Mouse (Mus musculus) brain, embryonic 14.5 days (tissue): Measurements from ENCODE around the gene Cacna1d. TPM values are rescaled to one million over a fixed set of nuclear protein-coding genes. Genes with fewer than 3 reads are reported as not detected.
A peak's percentile ranks its signal among the peaks of the same experiment; 100 is the strongest.

Experiments used
- DNase-seq: peaks from one replicate; pipeline ENCODE4 v3.0.0-alpha.2; 2011; ENCODE audit warnings: low read depth
- CTCF ChIP-seq: fragments of 200-500 bp; IDR thresholded peaks from 2 replicates; pipeline ENCODE4 v1.5.1; 2012; ENCODE audit warnings: inconsistent platforms, mild to moderate bottlenecking, moderate library complexity, borderline replicate concordance; ENCODE audit not compliant: insufficient read depth, insufficient read length; ENCODE audit errors: extremely low read depth
- POLR2A ChIP-seq: fragments of 200-500 bp; IDR thresholded peaks from 2 replicates; pipeline ENCODE4 v1.6.1; 2012; ENCODE audit warnings: mild to moderate bottlenecking, inconsistent platforms, borderline replicate concordance; ENCODE audit not compliant: poor library complexity, insufficient read depth, insufficient read length, severe bottlenecking; ENCODE audit errors: extremely low read depth
- polyA plus RNA-seq: library from polyadenylated mRNA; depleted of rRNA; stranded (reverse); fragments of >200 nt; gene quantifications from 2 replicates; pipeline ENCODE4 v1.2.3, GENCODE M21; 2012

The Cacna1d gene
- polyA plus RNA-seq, 1 experiment = 34.7 TPM

DNA sequence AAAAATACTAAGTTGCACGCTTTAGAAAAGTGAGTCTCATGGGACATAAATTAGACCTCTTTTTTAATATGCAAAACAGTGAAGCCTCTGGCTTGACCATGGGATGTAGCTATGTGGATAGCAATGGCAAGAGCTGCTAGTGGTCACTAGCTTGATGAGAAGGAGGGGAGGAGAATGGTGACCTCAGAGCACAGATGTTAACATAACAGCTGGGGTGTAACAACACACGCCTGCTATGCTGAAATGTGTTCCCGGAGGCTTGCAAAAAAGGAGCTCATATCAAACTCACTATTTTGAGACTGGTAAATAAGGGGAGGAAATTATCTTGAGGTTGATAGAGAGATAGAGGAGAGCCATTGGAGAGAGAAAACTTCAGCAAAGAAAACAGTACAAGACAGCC lies 32.4 kb downstream of the Cacna1d start:
- TF ChIP-seq CTCF = no peak
- TF ChIP-seq POLR2A = no peak
- DNase-seq = no peak

DNA sequence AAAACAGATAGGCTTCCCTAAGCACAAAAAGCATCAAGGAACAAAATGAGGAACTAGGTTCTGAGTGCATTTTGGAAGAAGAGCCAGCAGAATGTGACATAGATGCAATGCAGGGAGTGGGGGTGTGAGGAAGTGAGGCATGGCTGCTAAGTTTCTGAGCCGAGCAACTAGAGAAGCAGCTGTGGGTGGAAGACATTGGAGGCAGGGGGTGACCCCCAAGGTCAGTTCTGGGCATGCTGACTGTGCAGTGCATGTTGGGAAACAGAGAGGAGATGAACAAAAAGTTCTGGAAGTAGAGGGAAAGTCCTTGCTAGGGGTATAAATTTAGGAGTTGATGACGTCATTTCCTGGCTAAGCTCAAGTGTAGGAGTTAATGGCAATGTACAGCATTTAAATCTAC lies 33.4 kb downstream of the Cacna1d start:
- DNase-seq = no peak
- TF ChIP-seq POLR2A (no peak), CTCF (no peak)

DNA sequence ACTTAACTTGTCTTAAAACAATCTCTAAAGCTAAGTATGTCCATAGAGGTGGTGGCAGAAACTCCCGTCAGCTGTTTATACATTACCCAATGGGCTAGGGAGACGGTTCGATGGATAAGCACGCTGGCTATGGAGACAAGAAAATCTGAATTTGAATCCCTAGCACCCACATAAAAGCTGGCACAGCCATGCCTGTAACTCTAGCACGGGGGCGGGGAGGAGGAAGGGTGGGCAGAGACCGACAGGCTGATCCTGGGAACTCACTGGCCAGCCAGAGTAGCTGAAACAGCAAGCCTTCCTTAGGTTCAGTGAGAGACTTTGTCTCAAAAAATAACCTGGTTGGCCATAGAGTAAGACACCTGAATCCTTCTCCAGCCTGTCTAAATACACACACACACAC lies 33.8 kb downstream of the Cacna1d start:
- no peak for DNase-seq
- TF ChIP-seq POLR2A (no peak), CTCF (no peak)

DNA sequence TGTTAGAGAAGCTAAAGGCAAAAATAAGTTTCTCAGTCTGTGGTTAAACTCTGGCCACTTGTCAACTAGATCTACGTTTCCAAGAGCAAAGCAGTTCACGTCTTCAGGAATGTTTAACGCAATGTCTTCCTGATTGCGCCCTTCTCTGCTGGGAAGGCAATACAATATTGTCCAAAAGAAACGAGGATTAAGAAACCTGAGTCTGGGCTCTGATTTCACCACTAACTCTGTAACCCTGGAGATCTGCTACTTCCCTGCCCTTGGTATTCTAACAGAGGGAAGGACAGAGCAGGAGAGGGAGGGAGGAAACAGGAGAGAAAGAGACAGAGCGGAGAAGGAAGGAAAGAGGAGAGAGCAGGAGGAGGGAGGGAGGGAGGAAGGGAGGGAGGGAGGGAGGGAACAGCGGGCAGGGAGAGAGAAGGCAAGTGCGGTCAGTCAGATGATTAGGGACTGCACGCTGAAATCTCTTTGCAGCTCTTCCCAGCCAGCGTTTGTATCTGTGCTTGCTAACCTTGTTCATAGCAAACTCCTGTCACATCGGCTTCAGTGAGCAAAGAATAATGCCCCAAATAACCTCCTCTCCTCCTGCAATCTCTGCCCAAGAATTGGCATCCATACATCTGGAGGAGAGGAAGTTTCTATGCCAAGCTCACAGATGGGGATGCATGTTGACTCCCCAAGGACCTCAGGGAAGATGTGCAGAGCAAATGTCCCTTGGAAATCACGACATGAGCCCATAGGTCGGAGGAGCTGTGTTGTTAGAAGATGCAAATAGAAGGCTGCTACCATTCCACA lies 35.3 kb downstream of the Cacna1d start:
- no peak for TF ChIP-seq CTCF
- TF ChIP-seq POLR2A = no peak
- DNase-seq = no peak

DNA sequence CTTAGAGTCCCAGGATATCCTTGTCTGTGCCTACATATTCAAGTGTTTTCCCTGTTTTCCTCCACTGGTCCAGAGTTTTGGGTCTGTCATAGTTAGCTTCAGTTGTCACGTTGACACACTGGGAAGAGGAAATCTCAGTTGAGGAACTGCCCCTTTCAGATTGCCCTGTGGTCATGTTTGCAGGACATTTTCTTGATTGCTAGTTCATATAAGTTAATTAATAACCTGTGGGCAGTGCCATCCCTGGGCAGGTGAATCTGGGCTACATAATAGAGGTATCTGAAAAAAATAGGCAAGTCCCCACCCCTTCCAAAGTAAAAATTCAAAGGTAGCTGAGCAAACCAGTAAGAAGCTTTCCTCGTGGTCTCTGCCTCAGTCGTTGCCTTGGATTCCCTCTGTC lies 51.3 kb downstream of the Cacna1d start:
- DNase-seq = no peak
- no peak for TF ChIP-seq POLR2A
- TF ChIP-seq CTCF = no peak

DNA sequence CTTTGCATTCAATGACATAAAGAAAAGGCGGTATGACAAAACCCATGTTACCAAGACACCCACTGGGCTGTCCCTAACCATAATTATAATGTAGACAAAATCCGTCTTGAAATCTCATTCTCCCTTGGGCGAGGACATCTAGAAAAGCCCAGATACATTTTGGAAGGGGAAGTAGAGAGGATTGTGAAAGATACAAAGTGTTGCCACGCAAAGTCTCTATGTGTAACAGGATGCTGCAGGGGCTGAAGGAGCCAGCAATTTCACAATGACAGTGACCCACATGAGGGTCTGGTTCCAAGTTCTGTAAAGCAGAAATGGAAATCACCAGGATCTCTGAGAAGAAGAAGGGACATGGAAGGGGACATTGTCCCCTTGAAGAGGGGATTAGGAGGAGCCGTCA lies 55.9 kb downstream of the Cacna1d start:
- no peak for DNase-seq
- TF ChIP-seq CTCF = no peak
- no peak for TF ChIP-seq POLR2A

DNA sequence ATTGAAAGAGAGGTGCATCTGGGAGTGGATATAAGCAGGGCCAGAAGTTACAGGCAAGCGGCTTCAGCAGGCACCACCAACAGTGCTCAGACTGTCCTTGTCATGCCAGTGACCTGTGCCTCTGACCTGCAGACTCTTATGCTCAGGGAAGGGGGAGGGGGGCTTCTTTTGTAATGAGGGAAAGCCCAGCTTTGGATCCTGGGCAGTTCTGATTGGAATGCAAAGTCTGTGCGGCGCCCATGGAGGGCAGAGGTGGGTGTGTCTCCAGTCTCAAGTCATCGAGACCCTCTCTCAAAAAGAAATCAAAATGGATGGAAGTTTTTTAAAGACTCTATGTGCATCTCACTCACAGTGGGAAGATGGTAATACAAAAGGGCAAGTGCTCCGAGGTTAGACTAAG lies 60.8 kb downstream of the Cacna1d start:
- TF ChIP-seq POLR2A = no peak

DNA sequence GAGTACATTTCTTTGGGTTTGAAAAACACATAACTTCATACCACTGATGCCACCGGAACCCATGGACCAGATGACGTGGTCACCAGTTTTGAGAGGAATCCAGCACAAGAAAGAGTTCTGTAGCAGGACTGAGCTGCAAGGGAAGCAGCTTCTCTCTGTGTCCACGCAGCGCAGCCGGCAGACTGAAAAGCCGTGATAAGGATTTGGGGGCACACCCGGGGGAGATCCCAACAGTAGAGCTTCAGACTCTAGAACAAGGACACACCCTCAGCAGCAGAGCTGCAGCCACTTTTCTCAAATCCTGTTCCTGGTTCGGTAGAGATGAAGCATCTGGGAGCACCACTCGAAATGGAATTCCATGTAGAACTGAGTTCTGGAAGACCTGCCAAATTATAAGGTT lies 61.2 kb downstream of the Cacna1d start:
- no peak for DNase-seq
- TF ChIP-seq CTCF (no peak), POLR2A (no peak)

More for the DNA sequence above, 60.8 kb downstream of the Cacna1d start:
- DNase-seq = no peak

DNA sequence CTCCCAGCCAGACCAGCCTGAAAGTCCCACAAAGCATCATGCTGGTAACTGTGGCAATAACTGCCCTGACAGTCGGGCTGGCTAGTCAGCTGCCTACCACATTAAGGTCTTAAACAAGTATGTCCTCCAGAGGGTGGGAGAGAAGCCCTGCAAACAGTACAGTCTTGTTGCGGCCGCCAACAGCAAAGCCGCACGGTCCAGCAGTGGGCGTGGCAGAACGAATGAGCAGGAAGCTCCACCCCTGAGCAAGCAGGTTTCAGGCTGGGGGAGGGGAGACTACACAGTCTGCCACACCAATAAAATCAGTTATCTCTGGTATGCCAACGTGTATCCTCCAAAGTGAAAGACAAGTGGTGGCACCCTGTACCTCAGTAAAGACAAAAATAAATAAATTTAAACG lies 61.6 kb downstream of the Cacna1d start:
- no peak for TF ChIP-seq CTCF
- no peak for TF ChIP-seq POLR2A
- DNase-seq = peak; percentile 13

DNA sequence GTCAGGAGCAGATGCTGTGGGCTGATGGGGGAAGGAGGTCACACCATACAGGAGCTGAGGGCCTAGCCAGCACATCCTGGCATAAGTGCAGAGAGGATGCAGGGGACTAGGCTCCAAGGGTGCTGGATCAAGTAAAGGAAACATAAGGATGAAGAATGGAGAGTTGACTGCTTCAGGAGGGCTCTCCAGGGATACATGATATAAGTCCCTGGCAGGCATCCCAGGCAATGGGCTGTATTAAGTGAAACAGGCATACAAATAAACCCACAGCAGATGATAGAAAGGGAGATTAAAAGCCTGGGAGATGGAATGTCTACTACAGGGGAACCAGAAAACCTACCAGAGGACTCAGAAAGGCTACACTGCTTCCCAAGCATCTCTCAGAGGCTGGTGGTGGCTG lies 62.5 kb downstream of the Cacna1d start:
- DNase-seq = peak; percentile 37
- no peak for TF ChIP-seq CTCF
- no peak for TF ChIP-seq POLR2A

DNA sequence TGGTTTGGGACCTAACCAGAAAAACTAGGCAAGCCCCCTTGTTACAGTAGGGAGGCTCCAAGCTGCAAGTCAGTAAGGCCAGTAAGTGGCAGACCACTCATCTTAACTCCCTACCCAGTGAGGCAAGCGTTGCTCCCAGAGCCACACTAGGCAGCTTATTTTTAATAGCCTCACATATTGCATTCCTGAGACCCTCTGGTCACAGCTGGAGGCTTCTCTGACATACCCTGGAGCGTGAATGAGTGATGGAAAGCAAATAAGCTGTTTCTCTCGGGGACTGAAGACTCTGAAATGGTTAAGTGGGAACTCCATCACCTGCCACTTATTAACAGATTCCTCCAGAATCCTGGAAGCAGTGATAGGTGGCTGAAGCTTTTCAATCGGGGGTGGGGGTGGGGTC lies 65.4 kb downstream of the Cacna1d start:
- DNase-seq = peak; percentile 54
- no peak for TF ChIP-seq CTCF
- no peak for TF ChIP-seq POLR2A

DNA sequence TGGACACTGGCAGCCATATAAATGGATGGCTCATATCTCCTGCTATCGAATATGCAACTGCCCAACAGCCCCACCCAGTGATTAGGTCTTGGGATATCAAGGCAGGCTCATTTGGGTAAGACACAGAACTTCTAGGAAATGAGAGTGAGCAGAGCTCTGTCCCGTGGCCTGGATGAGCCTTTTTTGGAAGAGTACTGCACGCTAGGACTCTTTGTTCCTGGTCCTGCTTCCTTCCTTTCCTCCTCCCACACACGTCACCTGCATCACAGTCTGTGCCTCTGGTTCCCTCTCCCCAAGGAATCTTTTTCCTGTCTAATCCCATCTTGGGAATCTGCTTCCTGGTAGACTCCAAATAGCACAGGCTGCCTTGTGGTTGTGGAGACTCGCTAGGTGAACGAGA lies 66.1 kb downstream of the Cacna1d start:
- no peak for DNase-seq
- TF ChIP-seq CTCF (no peak), POLR2A (no peak)
